Mouse (Mus musculus) thymus, postnatal 10 days (tissue): Measurements from ENCODE around the gene Tcf7l2.

ENCODE experiments used
- DNase-seq, 2 experiments: peaks; one replicate each; pipeline ENCODE4 v3.0.0; 2021; ENCODE audit warnings: low spot score in 2 of 2

Tcf7l2 gene

DNA sequence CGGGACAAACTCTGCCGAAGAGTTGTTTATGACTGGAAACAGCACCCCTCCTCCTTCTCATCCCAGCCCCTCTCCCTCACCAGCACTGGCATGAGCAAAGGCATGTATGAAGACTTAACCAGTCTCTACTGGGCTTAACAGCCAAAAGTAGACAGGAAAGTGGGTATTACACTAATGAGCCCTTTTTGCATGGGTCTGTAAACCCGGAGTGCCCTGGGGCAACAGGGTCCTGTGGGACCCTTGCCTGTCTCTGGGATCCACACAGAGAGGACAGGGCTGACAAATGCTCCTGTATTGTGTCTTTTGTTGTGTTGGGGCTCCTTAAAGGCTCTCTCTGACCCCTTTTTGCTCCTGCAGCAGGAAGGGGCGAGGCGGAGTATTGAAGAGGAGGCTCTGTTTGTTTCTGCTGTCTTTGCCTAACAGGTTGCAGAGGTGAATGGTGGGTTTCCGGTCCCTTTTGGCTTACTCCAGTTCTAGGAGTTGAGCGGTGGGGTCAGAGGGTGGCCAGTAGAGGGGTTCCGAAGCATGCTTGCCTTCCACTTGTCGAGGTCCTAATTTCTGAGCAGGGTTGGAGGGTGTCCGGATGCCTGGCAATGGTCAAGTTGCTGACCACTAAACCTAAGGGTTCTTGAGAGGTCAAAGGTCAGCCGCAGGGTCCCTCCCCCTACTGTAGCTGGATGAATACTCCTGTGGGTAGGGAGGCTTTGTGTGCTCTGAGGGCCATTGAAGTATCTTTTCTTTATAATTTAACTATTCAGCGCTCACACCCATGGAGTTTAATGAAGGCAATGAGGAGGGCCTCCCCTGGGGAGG, 161.2 kb downstream of the Tcf7l2 start:
- no peak for DNase-seq

DNA sequence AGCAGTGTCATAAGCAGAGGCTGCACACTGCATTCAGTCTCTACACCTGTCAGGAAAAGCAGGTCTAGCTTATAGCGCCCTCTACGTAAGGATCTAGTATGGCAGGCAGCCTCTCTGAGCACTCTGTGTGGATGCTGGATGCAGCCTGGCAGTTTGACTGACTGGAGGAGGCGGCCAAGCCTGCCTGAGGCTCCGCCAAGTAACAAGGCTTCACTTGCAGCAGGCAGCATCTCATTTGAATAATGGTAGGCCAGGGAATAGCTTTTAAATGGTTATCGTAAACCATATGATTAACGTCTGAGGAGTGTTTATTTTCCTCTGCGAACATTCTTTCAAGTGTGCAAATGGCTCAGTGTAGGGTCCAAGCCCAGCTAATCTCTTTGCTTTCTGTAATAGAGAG, 167.4 kb downstream of the Tcf7l2 start:
- DNase-seq, result peak in 1 of 2 experiments; percentile 38

DNA sequence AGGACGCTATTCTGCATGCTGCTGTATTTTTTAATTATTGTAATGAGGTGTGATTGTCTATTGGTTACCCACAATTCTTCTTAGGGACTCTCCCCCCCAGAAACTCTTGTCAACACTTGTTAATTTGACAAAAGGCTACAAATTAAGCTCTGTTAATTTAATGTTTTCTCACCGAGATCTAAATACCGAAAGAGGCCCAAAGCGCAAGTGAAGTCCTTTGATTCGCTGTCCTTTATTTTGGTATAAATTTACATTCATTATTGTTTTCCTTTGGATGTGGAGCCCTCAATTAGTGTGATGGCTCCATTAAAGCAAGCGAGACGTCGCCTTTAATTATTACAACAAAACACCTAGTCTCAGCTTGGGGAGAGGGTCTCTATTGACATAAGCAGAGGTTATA, 170.3 kb downstream of the Tcf7l2 start:
- no peak for DNase-seq

DNA sequence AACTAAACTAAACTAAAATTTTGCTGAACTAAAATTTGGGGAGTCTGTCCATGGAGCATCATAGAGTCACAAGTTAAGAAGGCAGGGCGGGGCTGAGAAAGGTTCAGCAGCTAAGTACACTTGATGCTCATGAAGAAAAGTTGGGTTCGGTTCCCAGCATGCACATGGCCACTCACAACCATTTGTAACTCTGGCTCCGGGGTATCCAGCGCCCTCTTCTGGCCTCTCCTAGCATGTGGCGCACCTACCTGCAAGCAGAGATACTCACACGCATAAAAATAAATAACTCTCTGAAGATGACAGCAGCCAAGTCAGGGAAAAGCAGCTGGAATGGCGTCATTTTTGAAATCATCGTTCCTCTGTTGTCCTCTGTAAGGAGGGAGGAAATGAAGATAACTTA, 171.2 kb downstream of the Tcf7l2 start:
- DNase-seq, result no peak

DNA sequence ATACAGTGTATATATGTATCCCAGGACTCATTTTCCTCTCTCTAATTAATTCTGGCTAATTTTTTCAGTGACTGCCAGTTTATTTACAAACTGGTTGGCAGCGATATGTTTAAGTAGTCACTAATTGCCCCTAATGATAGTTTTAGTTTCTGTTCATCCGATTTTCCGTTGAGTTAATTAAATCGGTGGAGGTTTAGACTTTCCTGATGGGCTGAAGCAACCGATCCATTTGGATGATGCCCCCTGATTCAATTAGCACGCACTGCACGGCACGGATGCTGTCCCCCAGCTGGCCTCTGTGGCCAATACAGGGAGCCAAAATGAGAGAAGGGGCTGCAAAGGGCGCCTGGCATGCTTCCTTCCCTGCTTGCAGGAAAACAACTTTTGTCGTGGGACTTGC, 172.0 kb downstream of the Tcf7l2 start:
- DNase-seq, result no peak

DNA sequence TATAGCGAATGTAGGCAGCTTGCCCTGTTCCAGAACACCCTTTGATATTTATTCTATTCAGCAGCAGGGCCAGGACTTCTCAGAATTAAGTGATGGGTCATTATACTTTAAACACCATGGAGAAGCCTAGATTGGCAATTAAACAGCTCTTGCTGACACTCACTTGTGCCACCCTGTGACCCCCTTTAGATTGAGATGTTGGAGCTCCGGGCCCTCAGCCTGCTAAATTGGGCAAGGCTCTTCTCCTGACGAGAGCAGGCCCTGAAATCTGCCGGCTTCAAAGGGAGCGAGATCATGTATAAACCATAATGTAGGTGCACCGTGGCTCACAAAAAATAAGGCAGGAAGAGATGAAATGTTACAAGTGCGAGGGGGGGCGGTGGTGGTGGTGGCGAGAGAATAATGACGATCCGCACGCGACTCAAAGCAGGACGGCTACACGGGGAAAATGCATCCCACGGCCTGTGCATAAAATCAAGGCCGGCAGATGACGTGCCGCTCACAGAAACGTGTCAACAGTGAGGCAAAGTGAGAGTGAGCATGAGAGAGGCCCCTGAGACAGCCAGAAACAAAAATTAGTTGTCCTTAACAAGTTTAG, 173.1 kb downstream of the Tcf7l2 start:
- DNase-seq, result peak; percentile 7 to 9

DNA sequence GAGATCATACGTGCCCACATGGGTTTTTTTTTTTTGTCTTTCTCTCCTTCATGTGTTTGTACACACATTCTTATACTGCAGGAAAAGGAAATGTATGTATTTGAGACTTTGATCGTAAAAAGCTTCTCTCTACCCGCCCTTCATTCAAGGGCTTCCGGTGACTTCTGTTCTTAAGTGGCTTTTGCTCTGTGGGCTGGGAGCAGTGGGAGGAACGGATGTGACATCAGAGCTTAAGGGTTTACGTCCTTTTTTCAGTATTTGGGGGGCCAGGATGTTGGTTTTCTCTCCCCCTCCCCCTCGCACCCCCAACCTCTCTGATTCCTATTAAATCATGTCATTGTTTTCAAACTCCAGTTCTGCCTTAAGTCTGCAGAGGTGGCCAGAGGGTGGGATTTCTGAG, 173.9 kb downstream of the Tcf7l2 start:
- peak; percentile 55 to 59 for DNase-seq

DNA sequence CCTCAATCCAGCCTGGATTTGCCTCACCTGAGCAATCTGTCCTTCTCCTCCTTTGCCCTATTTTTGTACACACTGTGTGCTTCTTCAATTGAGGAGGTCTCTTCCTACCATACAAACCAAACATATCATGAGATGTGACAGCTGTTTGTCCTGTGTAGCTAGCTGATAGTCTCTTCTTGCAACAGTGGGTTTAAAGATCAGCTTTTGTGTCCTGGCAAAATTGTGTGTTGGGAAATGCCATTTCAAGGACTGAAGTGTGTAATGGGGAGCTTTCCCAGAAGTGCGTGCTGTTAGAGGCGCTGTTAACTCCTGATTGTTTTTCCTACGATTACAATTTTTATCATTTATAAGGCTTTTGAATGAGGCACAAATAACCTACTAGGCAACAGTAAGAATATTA, 174.6 kb downstream of the Tcf7l2 start:
- DNase-seq, result no peak

DNA sequence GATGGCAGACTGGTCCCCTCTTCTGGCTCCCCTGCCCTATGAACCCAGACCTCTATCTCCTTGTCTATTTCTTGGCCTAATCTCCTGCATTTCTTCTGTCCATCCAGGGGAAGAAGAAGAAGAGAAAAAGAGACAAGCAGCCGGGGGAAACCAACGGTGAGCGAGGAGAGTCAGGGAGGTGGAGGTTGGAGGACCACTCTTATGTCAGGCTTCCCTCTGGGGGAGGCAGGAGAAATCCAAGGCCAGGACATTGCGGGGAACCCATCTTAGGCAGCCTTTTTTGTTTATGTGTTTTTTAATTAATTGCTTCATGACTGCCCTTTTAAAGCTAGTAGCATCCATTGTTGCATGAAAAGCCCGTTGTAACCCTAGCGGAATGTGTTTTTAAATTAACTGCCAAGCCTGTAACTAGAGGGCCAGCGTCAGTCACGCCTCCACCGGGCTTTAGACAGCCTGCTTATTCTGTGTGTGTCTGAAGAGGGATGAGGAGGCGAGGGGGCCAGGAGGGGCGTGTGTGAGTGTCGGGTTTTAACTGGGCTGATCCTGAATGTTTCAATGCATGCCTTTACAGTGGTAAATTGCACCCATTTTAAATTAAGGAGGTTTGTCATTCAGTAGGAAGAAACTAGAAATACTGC, 182.3 kb downstream of the Tcf7l2 start:
- no peak for DNase-seq

DNA sequence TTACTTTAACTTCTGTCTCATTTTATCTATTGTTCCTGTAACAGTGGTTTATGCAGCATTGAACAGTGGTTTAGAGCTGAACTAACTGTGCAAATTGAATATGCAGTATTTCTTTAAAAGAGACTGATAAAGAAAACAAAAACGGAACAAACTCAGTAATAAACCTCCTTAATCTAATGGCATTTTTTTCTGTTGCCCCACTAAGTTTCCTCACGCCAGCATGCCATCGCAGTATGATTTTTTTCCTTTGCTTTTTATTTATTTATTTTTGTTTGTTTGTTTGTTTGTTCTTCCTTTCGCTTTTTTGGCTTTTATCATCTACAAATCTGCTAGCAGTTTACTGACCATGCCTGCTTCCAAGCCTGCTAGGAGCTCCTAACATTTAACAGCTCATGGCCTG, 183.2 kb downstream of the Tcf7l2 start:
- DNase-seq, result no peak

DNA sequence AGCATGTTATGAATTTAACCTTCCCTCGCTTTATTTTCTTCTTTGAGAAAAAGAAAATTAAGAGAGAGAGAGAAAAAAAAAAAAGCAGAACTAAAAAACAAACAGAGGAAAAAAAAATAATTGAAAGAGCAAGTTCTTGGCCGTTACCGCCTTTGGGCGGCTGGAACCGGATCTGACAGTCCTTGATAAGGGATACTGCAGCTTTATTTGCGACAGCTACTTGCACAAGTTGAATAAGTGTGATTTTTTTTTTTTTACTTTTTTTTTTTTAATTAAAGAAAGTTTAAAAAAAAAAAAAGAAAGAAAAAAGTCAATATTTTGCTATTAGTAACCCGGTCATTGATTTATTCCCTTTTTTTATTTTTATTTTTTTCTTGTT, 183.8 kb downstream of the Tcf7l2 start:
- no peak for DNase-seq

DNA sequence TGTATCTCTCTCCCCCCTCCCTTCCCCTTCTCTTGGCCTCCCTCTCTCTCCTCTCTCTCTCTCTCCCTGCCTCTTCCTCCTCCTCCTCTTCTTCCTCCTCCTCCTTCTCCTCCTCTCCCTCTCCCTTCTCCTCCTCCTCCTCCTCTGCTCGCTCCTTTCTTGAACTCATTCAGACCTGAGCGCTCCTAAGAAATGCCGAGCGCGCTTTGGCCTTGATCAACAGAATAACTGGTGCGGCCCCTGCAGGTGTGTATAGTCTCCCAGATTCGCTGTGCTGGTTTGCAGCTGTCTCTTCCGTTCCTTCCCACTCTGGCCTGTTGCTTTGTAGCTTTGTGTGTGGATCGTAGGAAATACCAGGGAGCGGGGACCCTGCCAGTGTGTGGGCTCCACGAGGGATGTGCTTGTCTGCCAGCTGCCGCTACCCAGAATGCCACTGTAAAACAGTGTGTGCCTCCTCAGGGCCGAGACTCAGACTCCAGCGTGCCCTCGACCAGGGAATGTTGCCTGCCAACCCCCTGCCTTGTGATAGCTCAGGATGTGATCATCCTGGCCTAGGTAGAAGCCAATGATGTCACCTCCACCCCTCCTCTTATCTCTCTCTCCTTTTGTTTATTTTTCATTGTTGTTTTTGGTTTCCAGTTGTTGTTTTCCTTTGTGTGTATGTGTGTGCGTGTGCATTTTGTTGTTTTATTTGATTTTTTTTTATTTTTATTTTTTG, 184.3 kb downstream of the Tcf7l2 start:
- no peak for DNase-seq

DNA sequence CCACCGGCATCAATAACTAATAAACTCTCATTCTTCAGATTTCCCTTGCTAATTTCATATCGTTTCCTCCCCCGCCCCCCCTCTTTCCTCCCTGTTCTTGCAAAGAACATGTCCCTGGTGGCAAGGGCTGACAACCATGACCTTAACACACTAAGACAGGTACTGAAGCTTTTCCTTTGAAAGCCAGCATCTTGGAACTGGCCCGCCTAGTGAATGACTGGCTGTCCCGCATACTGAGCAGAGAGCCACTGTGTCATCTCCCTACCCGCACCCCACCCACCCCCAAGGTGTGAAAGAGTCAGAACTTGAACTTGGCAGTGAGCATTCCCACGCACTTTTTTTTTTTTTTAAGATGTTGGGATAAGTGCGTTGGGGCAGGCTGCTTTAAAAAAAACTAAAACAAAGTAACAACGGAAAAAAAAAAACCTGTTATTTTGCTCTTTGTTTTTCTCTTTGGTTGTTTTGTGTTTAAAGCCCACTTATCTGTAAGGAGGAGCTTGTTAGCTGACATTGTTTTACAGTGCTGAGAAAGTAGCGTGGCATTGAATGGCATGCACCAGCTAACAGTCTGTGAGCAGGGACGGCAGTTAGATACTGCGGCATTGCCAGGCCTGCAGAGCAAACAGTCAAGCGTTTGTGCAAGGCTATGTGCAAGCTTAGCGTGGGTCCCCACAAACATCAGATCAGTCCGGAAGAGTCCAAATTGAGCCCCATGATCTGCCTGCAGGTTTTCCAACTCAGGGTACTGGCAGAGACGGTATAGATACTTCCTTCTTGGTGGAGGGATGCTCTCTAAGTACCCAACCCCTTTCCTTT, 185.4 kb downstream of the Tcf7l2 start:
- DNase-seq, result no peak

DNA sequence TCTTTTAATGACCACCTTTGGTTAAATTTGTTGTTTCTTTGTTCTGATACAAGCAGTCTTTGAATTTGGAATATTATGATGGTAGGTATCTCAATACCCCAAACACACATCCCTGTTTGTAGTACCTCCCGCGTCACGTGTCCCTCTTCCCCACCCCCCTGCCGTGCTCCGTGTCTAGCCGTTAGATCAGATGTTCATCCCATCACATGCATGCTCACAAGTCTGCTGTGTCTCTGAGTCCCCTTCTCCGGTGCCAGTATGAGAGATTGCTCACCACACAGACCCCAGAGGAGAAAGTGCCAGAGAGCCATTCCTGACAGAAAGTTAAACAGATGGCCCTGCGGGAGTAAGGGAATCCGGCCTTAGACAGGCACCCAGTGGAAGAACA, 186.0 kb downstream of the Tcf7l2 start:
- DNase-seq, result no peak

DNA sequence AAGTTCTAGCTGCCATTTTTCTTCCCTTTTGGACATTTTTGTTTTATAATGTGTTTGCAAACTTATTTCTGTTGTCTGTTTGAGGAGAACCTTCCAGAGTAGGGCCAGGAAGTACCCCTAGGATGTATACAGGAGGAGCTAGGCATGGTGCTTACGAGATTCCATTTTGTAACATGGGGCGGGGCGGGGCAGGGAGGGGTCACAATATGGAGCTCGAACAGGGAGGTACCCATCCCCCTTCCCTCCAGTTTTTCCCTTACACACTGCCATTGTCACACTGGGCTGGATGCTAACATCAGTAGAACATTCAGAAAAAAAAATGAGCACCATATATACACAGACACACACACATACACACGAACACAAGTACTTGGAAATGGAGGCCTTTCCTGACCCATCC, 187.1 kb downstream of the Tcf7l2 start:
- DNase-seq, result no peak

DNA sequence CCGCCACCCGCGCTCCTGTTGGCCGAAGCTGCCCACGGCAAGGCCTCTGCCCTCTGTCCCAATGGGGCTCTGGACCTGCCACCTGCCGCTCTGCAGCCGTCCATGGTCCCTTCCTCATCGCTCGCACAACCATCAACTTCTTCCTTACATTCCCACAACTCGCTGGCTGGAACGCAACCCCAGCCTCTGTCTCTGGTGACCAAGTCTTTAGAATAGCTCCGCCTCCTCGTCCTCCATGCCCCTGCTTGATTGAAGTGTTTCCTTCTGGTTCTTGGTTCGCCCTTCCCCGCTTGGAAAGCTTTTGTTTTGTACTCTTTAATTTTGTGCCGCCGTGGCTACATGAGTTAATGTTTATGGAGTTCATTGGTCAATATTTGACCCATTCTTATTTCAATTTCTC, 190.0 kb downstream of the Tcf7l2 start:
- no peak for DNase-seq

DNA sequence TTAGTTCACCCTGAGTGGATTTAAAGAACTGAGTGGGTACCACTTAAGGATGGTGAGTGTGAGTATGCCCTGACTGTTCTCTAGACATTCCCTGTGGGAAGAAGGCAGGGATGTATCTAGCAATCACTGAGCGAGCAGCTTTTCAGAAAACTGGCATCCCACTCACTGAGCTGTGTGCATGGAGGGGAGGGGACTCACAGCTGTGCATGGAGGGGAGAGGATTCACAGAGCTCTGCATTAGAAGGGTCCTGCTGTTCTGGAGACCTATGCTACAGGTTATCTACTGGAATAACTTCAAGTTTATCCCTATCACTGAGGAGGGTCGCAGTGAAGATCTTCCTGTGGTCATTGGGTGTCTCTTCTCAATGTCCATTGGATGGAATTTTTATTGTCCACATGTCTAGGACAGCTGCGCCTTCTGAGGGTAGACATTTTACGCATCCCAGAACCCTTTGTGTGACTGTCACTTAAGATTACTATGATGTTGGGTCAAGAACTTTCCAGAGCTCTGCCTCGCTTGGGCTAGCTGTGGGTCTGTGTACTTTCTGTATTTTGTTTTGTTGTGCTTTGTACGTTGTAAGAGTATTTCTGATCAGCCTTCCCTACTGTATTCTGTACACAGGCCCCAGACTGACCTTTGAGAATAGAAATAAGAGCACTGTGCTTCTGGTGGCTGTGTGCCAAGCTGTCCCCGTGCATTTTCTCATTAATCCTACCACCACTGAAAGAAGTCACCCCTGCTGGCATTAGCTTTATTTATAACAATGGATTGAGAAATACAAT, 192.5 kb downstream of the Tcf7l2 start:
- DNase-seq, result no peak

DNA sequence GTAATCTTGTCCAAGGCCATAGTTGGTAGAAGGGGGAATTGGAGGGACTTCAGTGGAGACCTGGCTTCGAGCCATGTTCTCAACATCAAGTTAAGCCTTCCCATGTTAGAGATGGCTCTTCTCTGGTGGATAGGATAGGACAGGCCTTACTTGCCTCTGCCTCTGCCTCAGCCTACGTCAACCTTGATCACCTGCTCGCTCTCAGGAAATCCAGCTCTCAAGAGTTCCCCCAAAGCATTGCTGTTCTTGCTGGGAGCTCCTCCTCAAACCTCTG, 193.0 kb downstream of the Tcf7l2 start:
- DNase-seq, result no peak

DNA sequence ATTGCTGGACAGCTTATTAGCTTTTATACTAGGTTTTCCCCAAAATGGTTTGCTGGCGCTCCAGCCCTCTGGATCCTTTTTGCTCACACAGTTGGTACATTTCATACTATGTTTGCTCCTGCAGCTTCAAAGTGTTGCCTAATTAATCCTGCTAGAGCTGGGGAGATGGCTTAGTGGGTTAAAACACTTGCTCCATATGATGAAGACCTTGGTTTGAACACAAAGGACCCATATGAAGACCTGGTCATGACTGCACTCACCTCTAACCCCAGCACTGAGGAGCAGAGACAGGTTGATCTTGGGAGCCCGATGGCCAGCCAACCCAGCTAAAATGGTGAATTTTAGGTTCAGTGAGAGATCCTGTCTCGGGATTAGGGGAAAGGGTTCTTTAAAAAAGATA, 195.4 kb downstream of the Tcf7l2 start:
- DNase-seq, result no peak

DNA sequence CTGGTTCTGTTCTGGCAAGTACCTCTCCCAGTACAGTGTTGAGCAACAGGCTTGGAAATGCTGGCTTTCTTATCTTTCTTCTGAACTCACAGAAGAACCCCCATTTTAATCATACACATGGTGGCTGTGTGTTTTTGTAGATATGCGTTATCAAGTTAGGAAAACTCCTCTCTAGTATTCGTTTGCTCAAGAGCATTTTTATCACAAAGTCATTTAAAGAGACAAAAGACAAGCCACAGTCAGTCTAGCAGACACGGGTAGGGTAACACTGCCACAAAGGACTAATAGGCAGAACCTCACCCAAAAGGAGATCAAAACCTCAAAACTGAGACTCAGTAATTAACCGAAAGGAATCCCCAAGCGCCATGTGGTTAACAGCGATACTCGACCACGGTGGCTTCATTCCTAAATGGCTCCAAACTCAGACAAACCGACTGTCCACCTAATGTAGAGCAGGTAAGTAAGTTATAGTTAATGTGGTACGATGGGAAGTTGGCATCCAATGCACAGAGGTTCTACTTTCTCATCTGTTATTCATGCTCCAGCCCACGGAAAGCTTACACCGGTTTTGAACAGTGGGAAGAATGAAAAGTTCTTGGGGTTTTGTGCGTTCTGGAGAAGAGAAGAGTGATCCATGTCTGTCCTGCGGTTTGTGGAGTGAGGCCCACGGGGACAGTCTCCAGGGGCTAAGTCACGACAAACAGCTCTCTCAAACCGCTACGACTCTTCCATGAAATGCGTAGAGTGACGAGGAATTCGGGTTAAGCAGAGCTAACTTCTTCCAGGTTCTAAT, 196.8 kb downstream of the Tcf7l2 start:
- DNase-seq, result no peak
